Mouse (Mus musculus) liver, embryonic 14 days (tissue): Measurements from ENCODE around the gene Cfap97d1. TPM values are rescaled to one million over a fixed set of nuclear protein-coding genes. Genes with fewer than 3 reads are reported as not detected.

Experiments used
- polyA plus RNA-seq: library from polyadenylated mRNA; depleted of rRNA; stranded (reverse); fragments of >200 nt; gene quantifications from 2 replicates; pipeline ENCODE4 v1.2.3, GENCODE M21; 2012; rRNA removed

Gene Cfap97d1
- polyA plus RNA-seq = not detected in 2 replicates

GRCm38 (mm10) chr11:101984054-101985025 is at the start of gene Cfap97d1:
Cfap97d1 (plus strand) TSS chr11:101984279.

GRCm38 (mm10) chr11:101966965-101967614 is 17.0 kb upstream of the Cfap97d1 start, which contains the start of gene Sost:
Sost (minus strand) TSS chr11:101967015.

GRCm38 (mm10) chr11:101986913-101987312 is 2.8 kb downstream of the Cfap97d1 start, which contains the start of gene Dusp3:
Dusp3 (minus strand) TSS chr11:101987013.

GRCm38 (mm10) chr11:102028087-102028816 is 44.2 kb downstream of the Cfap97d1 start, which contains the start of gene Mpp3:
Mpp3 (minus strand) TSS chr11:102028461.

GRCm38 (mm10) chr11:102041350-102041949 is 57.4 kb downstream of the Cfap97d1 start, which contains the start of gene Cd300lg:
Cd300lg (plus strand) TSS chr11:102041509.

Other genes starting within 250 kb of the Cfap97d1 start
- gene Etv4, start 198.9 kb upstream of the Cfap97d1 start, polyA plus RNA-seq = 0.37 and 0.40 TPM in 2 replicates
- gene Meox1, start 89.9 kb upstream of the Cfap97d1 start, polyA plus RNA-seq = 0.33 and 0.66 TPM in 2 replicates
- 0.07 and 0.09 TPM in 2 replicates for gene Sost, start 17.3 kb upstream of the Cfap97d1 start, polyA plus RNA-seq
- 4.1 and 4.3 TPM in 2 replicates for gene Dusp3, start 2.7 kb downstream of the Cfap97d1 start, polyA plus RNA-seq
- gene Mpp3, start 44.2 kb downstream of the Cfap97d1 start, polyA plus RNA-seq = 0.27 and 0.40 TPM in 2 replicates
- 0.37 and 0.38 TPM in 2 replicates for gene Cd300lg, start 57.2 kb downstream of the Cfap97d1 start, polyA plus RNA-seq
- gene Mpp2, start 104.2 kb downstream of the Cfap97d1 start, polyA plus RNA-seq = 10.6 and 12.5 TPM in 2 replicates
- gene Ppy, start 117.0 kb downstream of the Cfap97d1 start, polyA plus RNA-seq = not detected in 2 replicates
- gene Pyy, start 123.6 kb downstream of the Cfap97d1 start, polyA plus RNA-seq = 0.43 TPM in 1 of 2 replicates, not detected in the other
- 9.0 and 10.4 TPM in 2 replicates for gene Nags, start 161.2 kb downstream of the Cfap97d1 start, polyA plus RNA-seq
- gene Tmem101, start 172.1 kb downstream of the Cfap97d1 start, polyA plus RNA-seq = 8.1 and 10.1 TPM in 2 replicates
- gene Lsm12, start 201.0 kb downstream of the Cfap97d1 start, polyA plus RNA-seq = 15.8 and 18.5 TPM in 2 replicates
- gene G6pc3, start 205.3 kb downstream of the Cfap97d1 start, polyA plus RNA-seq = 11.3 and 12.4 TPM in 2 replicates
- 7.8 and 8.7 TPM in 2 replicates for gene Hdac5, start 245.9 kb downstream of the Cfap97d1 start, polyA plus RNA-seq